Mouse (Mus musculus): ENCODE measurements around the gene Arfip2. TPM values are rescaled to one million over a fixed set of nuclear protein-coding genes. Genes with fewer than 3 reads are reported as not detected.

Gene Arfip2
- 95.8 and 97.8 TPM in 2 replicates for polyA plus RNA-seq (2015; fragmentation: Nextera tagmentation; extraction: Ambion mirVana)

DNA sequence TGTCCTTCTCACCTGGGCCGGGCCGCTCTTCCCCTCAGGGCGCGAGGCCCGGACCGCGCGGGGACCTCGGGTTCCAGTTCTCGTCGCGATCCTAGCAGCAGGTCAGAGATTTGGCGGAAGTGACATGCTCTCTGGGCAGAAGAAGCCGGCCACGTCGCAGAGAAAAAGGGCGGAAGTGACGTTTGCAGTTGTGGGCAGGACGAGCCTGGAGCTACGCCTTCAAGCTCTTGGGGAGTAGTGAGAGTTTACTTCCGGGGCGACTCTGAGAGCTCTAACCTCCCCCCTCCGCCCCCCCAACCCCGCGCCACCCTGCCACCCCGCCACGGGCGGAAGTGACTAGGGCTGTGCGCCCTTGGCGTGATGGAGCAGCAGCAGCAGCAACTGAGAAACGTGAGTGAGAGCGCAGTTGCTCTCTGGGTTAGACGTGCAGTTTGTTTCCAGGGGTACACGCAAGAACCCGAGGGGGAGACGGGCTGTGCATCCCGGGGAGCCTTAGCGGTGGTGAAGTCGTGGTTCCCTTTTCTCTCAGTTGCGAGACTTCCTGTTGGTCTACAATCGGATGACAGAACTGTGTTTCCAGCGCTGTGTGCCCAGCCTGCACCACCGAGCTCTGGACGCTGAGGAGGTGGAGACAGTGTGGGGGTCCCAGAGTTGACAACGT lies at the start of gene Arfip2, which contains the start of gene Gm45799:
Gene Arfip2, minus strand, starts transcription at position 184 of the 661 bp plus-strand sequence.
Gene Gm45799, plus strand, starts transcription at position 320 of the 661 bp plus-strand sequence.
- peaks cover 52% of the 10 kb centered on the region for H3K36me3 ChIP-seq
- H3K4me2 ChIP-seq: peak within 1 kb of the TSS; percentile 81
- H3K9ac ChIP-seq: peak within 1 kb of the TSS; percentile 79
- no peaks in the 10 kb centered on the region for H3K9me3 ChIP-seq
- H3K27me3 ChIP-seq: no peaks in the 10 kb centered on the region
- peak within 1 kb of the TSS; percentile 76 for H3K4me3 ChIP-seq
- H3K27ac ChIP-seq: peak within 1 kb of the TSS; percentile 91
- peaks cover 29% of the 10 kb centered on the region for H3K4me1 ChIP-seq
- ATAC-seq (ENCODE audit: insufficient number of reproducible peaks, low FRiP score, low TSS enrichment, low read depth): peak; percentile 96
- WGBS: 1% methylated on average over 43 of the region's 45 CpGs

DNA sequence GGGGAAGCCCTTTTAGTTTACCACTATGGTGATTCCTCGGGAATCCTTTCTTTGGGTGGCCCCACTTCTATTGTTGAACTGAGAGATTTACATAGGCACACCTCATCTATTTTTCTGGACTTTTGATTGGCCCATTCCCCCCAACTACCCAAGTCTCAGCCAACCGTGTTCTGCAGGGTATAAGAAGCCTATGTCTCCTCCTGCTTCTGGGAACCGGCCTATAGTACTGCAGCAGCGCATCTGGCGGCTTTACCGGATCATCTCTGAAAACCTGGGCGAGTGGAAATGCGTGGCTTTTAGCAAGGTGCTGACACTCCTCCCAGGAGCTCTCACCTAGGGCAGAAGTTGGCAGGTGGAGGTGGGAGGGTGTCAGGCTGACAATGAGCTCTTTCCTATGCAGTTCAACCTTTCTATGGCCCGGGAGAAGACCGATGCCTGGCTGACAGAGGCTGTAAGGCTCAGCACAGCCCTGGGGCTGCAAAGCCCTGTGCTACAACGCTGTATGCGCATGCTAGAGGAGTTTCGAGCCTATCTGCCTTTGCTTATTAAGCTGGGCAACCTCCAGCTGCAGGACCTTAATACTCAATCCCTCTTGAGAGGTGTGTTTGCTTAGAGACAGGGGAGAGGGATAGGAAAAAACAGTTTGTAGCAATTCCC lies 45.5 kb upstream of the Arfip2 start:
- no peak for ATAC-seq (ENCODE audit: insufficient number of reproducible peaks, low FRiP score, low TSS enrichment, low read depth)
- WGBS: 14% methylated on average over 13 of the region's 13 CpGs

DNA sequence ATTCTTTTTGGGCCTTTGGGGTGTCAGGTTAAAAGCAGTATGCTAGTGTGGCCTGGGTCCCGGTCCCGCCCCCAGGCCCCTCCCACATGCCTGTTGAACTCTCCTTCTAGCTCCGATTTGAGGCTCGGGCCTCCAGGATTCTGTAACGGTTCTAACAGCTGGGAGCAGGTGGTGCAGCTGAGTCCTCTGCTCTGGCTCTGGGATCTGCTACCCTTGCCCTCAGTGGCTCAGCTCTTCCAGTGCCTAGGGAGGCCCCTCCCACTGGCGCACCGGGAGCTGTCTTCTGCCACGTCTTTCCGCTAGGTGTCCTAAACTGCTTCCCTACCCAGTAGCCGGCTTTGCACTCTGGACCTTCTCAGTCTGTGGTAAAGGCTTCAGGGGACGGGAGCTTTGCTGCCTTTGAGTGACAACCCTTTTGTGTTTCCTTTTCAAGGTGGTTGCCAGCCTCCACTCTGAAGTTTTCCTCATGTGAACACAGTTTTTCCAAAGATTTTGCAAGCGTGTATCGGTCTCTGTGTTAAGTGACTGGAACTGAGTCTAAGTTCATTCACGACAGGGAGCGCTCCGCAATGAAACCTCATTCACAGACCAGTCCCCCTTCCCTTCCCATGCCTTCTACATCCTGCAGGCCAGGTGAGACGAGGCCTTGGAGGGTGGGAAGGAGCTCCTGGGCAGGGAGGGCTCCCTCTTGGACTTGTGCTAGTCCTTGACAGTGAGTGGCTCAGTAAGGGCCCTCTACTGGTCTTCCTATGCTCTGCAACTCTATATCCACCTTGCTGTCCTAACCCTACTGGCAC lies 10.6 kb upstream of the Arfip2 start, which contains the start of gene Dnhd1:
Gene Dnhd1, plus strand, starts transcription at position 189 of the 797 bp plus-strand sequence.
- Histone ChIP-seq H3K4me1 (0 out of 2 replicates have a peak, but pooled peaks cover 5% of the 10 kb centered on the region), H3K9me3 (no peaks in the 10 kb centered on the region), H3K4me3 (peak within 1 kb of the TSS; percentile 46), H3K4me2 (peak within 1 kb of the TSS; percentile 72), H3K9ac (peak within 1 kb of the TSS; percentile 27), H3K36me3 (peaks cover 6% of the 10 kb centered on the region; the same call in 1 of the 2 replicates), H3K27ac (peak within 1 kb of the TSS; percentile 80), H3K27me3 (no peaks in the 10 kb centered on the region)
- WGBS: 2% methylated on average over 17 of the region's 17 CpGs
- ATAC-seq (ENCODE audit: insufficient number of reproducible peaks, low FRiP score, low TSS enrichment, low read depth): peak; percentile 90

More for the DNA sequence above, 45.5 kb upstream of the Arfip2 start:
- Histone ChIP-seq H3K4me1 (no peaks in the 10 kb centered on the region), H3K36me3 (no peaks in the 10 kb centered on the region), H3K27me3 (no peaks in the 10 kb centered on the region), H3K4me2 (no peak overlapping the region), H3K9me3 (no peaks in the 10 kb centered on the region), H3K4me3 (no peak overlapping the region), H3K27ac (no peak overlapping the region), H3K9ac (no peak overlapping the region)

DNA sequence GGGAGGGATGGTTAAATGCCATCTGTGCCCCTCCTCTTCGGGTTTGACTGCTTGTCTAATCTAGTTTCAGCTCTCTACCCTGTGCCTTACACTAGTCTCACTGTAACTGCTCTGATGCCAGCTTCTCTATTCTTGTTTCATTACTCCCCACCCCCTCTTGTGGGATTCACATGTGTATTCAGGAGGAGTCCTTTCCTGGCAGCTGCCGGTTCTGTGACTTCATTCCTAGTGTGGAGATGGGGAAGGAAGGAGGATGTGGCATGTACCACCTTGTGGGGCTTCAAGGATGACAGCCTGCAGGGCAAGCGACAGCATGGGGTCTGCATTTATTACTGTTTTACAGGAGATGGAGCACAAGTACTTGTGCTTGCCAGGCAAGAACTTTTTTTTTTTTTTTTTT lies 1.7 kb upstream of the Arfip2 start:
- no peak for ATAC-seq (ENCODE audit: insufficient number of reproducible peaks, low FRiP score, low TSS enrichment, low read depth)
- Histone ChIP-seq H3K36me3 (peaks cover 40% of the 10 kb centered on the region), H3K27ac (no peak overlapping the region), H3K4me3 (no peak overlapping the region), H3K4me1 (peaks cover 26% of the 10 kb centered on the region), H3K4me2 (0 out of 2 replicates have a peak overlapping the region, but pooled peaks have one; percentile 81), H3K27me3 (no peaks in the 10 kb centered on the region), H3K9me3 (no peaks in the 10 kb centered on the region), H3K9ac (no peak overlapping the region)
- 72% methylated on average over 3 of the region's 3 CpGs for WGBS

DNA sequence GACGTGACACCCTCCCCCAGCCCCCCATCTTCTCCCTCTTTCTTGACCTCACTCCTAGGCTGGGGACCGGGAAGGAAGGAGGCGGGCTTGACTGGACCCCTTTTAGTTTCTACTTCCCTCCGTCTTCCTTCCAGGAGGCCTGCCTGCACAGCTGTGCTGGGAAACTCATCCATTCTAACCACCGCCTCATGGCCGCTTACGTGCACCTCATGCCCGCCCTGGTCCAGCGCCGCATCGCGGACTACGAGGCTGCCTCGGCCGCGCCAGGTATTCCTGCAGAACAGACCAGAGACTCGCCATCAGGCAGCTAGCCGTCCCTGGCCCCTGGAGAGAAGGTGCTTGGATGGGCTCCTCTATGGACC lies 659 bp upstream of the Arfip2 start:
- WGBS: under 1% methylated on average over 18 of the region's 18 CpGs
- Histone ChIP-seq H3K4me2 (peak overlapping the region; percentile 81), H3K4me1 (peaks cover 26% of the 10 kb centered on the region), H3K4me3 (peak overlapping the region; percentile 76), H3K9ac (peak overlapping the region; percentile 68), H3K27me3 (no peaks in the 10 kb centered on the region), H3K27ac (peak overlapping the region; percentile 91), H3K36me3 (peaks cover 48% of the 10 kb centered on the region), H3K9me3 (no peaks in the 10 kb centered on the region)
- ATAC-seq (ENCODE audit: insufficient number of reproducible peaks, low FRiP score, low TSS enrichment, low read depth): no peak; the same call in 1 of the 2 replicates

DNA sequence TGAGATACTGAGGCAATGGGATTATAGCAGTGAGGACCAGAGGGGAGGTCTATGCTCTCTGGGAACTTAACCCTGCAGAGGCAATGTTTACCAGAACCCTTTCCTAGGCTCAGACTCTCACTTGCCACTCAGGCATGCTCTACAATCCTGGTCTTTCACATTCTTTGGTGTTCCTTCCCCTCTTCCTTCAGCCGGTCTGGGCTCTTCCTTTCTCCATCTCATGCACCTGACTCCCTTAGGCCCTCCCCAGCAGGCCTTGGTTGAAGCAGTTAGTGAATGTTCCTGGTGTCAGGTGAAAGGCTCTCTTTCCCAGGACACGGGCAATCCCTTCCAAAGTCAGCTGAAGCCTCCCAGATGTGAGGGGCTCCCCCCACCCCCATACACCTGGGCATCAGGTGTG lies 460 bp downstream of the Arfip2 start, which contains the start of gene Timm10b:
Gene Timm10b, plus strand, starts transcription at position 301 of the 400 bp plus-strand sequence.
- Histone ChIP-seq H3K4me2 (peak within 1 kb of the TSS; percentile 81), H3K36me3 (peaks cover 46% of the 10 kb centered on the region), H3K27me3 (no peaks in the 10 kb centered on the region), H3K9ac (peak within 1 kb of the TSS; percentile 79), H3K4me1 (peaks cover 29% of the 10 kb centered on the region), H3K9me3 (no peaks in the 10 kb centered on the region), H3K4me3 (peak within 1 kb of the TSS; percentile 76), H3K27ac (peak within 1 kb of the TSS; percentile 91)
- 0% methylated on average over 2 of the region's 2 CpGs for WGBS
- peak; percentile 0; the same call in 1 of the 2 replicates for ATAC-seq (ENCODE audit: insufficient number of reproducible peaks, low FRiP score, low TSS enrichment, low read depth)

DNA sequence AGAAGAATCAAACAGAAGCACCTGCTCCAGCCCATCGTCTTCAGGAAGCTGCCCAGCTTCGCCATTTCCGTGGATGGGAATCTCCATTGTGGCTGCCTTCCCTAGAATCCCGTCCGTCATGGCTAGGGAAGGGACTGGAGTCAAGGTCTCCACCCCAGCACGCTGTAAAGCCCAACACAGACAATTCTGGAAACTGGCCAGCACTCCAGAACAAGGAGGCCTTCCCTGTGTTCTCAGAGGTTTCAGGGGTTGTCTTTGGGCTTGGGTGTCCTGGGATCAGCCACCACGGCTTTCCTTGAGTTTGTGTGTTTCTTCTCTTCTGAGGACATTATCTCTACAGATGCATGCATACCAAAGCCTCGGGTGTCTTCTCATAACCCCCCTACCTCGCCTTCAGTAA lies 912 bp downstream of the Arfip2 start:
- Histone ChIP-seq H3K36me3 (peaks cover 46% of the 10 kb centered on the region), H3K27me3 (no peaks in the 10 kb centered on the region), H3K9me3 (no peaks in the 10 kb centered on the region), H3K4me2 (peak overlapping the region; percentile 81), H3K4me1 (peaks cover 33% of the 10 kb centered on the region), H3K4me3 (peak overlapping the region; percentile 76), H3K27ac (no peak overlapping the region), H3K9ac (no peak overlapping the region)
- ATAC-seq (ENCODE audit: insufficient number of reproducible peaks, low FRiP score, low TSS enrichment, low read depth): no peak
- WGBS: 70% methylated on average over 9 of the region's 9 CpGs

DNA sequence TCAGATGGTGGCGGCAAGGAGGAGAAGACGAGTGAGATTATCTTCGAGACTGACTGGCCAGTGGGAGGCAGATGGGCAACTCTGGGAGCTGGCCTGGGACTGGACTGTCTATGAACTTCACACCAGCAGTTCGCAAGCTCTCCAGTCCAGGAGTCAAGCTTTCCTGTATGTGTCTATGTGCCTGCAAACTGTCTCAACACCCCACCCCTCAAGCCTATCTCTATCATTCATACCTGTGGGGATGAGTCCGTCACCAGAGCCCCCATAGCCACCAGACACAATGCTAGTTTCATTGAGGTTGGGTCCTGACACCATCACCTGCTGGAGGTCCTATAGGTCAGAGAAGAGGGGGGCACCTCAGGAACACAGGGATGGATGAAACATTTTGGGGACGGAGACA lies 1.4 kb downstream of the Arfip2 start:
- 92% methylated on average over 6 of the region's 6 CpGs for WGBS

DNA sequence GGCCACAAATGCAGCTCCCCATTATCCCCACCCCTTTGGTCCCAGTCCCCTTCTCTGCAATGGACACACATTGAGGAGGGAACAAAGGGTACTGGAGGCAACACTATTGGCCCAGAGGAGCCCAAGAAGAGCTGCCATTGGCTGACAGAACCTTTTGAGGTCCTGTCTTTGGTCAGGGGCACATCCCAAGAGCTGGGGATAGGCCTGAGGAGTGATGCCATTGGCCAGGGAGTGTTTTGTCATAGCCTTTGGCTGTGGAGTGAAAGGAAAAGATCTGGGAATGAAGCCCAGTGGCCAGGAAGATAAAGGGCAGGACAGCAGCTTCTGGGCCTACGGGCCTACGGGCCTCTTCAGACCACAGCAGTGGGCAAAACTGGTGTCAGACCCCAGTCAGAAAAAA lies 4.5 kb downstream of the Arfip2 start:
- no peak for ATAC-seq (ENCODE audit: insufficient number of reproducible peaks, low FRiP score, low TSS enrichment, low read depth)
- Histone ChIP-seq H3K9ac (no peak overlapping the region), H3K4me3 (no peak overlapping the region), H3K4me2 (no peak overlapping the region), H3K9me3 (no peaks in the 10 kb centered on the region), H3K27me3 (no peaks in the 10 kb centered on the region), H3K4me1 (peaks cover 36% of the 10 kb centered on the region), H3K36me3 (peaks cover 32% of the 10 kb centered on the region), H3K27ac (no peak overlapping the region)
- 97% methylated on average over 2 of the region's 2 CpGs for WGBS

More for the DNA sequence above, 1.4 kb downstream of the Arfip2 start:
- ATAC-seq (ENCODE audit: insufficient number of reproducible peaks, low FRiP score, low TSS enrichment, low read depth): no peak
- no peak overlapping the region for H3K4me2 ChIP-seq
- no peak overlapping the region for H3K9ac ChIP-seq
- peaks cover 43% of the 10 kb centered on the region for H3K36me3 ChIP-seq
- peaks cover 38% of the 10 kb centered on the region for H3K4me1 ChIP-seq
- H3K9me3 ChIP-seq: no peaks in the 10 kb centered on the region
- no peak overlapping the region for H3K4me3 ChIP-seq
- H3K27ac ChIP-seq: no peak overlapping the region
- no peaks in the 10 kb centered on the region for H3K27me3 ChIP-seq

DNA sequence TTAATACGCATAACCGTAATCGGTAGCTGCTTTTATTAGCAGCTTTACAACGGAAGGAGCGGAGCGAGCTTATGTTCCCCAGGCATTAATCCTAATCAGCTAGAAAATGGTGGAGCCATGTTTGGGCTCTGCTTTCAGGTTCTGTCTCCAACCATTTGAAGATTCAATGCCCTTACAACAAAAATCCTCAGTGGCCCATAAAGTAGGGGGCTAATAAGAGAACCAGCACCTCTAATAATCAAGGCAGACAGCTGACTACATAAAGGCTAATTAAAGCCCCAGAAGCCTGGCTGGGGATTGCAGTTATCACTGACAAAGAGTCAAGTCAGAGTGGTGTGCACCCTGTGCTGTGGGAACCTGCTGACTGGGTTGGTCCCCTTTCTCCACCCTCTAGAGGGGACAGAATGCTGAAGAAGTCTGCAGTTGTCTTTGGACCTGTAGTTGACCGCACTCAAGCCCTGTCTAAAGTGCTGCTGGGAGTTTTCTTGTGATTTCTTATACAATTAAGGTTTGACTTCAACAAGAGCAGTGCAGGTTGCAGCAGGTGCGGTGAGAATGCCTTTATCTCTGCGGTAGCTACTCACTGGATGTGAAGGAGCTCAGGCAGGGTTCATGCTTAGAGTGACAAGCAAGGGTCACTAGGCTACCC lies 5.8 kb downstream of the Arfip2 start:
- Histone ChIP-seq H3K36me3 (peaks cover 32% of the 10 kb centered on the region), H3K9me3 (no peaks in the 10 kb centered on the region), H3K4me1 (peaks cover 32% of the 10 kb centered on the region), H3K4me3 (peak overlapping the region; percentile 93), H3K27ac (peak overlapping the region; percentile 83; the same call in 1 of the 2 replicates), H3K27me3 (no peaks in the 10 kb centered on the region), H3K9ac (no peak overlapping the region), H3K4me2 (peak overlapping the region; percentile 86)
- ATAC-seq (ENCODE audit: insufficient number of reproducible peaks, low FRiP score, low TSS enrichment, low read depth): no peak
- WGBS: 41% methylated on average over 9 of the region's 9 CpGs

DNA sequence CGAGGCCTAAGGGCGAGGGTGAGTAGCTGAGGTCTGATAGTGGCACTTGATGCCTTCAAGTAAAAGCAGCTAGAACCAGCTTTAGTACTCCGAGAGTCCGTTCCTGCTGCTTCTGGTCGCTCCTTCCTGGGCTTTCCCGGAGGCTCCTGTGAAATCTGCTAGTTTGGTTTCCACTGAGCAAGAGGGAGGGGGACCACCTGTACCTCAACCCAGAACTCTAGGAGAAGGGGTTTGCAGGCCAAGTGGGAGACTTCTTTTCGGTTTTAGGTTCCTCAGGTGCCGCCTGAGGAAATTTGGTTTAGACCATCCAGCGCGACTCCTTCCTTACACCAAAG lies 6.4 kb downstream of the Arfip2 start:
- H3K4me3 ChIP-seq: peak overlapping the region; percentile 93
- no peaks in the 10 kb centered on the region for H3K9me3 ChIP-seq
- ATAC-seq (ENCODE audit: insufficient number of reproducible peaks, low FRiP score, low TSS enrichment, low read depth): peak; percentile 15; the same call in 1 of the 2 replicates
- 1% methylated on average over 10 of the region's 10 CpGs for WGBS
- H3K27me3 ChIP-seq: no peaks in the 10 kb centered on the region
- H3K4me2 ChIP-seq: peak overlapping the region; percentile 86
- H3K36me3 ChIP-seq: peaks cover 31% of the 10 kb centered on the region
- H3K9ac ChIP-seq: peak overlapping the region; percentile 93
- H3K4me1 ChIP-seq: peaks cover 27% of the 10 kb centered on the region
- H3K27ac ChIP-seq: peak overlapping the region; percentile 83

Data from limb, embryonic 15.5 days (tissue).